Mouse (Mus musculus) CH12.LX (cell line): ENCODE data around the gene Phb2. TPM values are rescaled to one million over a fixed set of nuclear protein-coding genes. Genes with fewer than 3 reads are reported as not detected.

Experiments used
- DNase-seq: peaks from one replicate; pipeline ENCODE4 v3.0.0-alpha.2; 2013; ENCODE audit errors: extremely low read depth
- H3K27ac ChIP-seq: 2 replicates; pipeline ENCODE4 v1.5.1; 2012; ENCODE audit warnings: low read depth, mild to moderate bottlenecking, control low read depth, moderate library complexity; ENCODE audit not compliant: insufficient read depth
- H3K27me3 ChIP-seq: replicated peaks from 2 replicates; pipeline ENCODE3; 2012; ENCODE audit warnings: inconsistent platforms
- H3K36me3 ChIP-seq, 2 experiments: replicated peaks in 1 of 2; 2 replicates each; pipeline versions ENCODE3 to v1.6.1; 2012; ENCODE audit warnings: inconsistent platforms in 1 of 2, low read length in 1 of 2, mild to moderate bottlenecking in 1 of 2, mixed read lengths in 1 of 2, moderate library complexity in 1 of 2; ENCODE audit not compliant: control insufficient read depth in 1 of 2, insufficient read depth in 1 of 2
- H3K4me1 ChIP-seq, 2 experiments: 2 replicates each; pipeline ENCODE4 v1.6.1; 2012; ENCODE audit warnings: inconsistent platforms in 1 of 2, moderate library complexity in 1 of 2; ENCODE audit not compliant: insufficient read depth in 2 of 2, control insufficient read depth in 1 of 2
- H3K4me2 ChIP-seq: 2 replicates; pipeline ENCODE4 v1.6.1; 2012; ENCODE audit warnings: low read depth, mild to moderate bottlenecking, control low read depth; ENCODE audit not compliant: poor library complexity, insufficient read depth, severe bottlenecking
- H3K4me3 ChIP-seq, 3 experiments: fragments of 150-350 bp in 1 of 3; sonication (generic) in 1 of 3; replicated peaks in 1 of 3; 2 replicates each; pipeline versions ENCODE3 to v1.5.1; 2011 to 2012; ENCODE audit warnings: low read depth in 2 of 3, low read length in 2 of 3, mild to moderate bottlenecking in 2 of 3, moderate library complexity in 2 of 3, control low read depth in 1 of 3, improper control_type of control experiment in 1 of 3, inconsistent platforms in 1 of 3, mixed read lengths in 1 of 3; ENCODE audit not compliant: poor library complexity in 1 of 3
- H3K79me2 ChIP-seq: replicated peaks from 2 replicates; pipeline ENCODE4 v1.6.1; 2012; ENCODE audit warnings: mild to moderate bottlenecking, moderate library complexity; ENCODE audit not compliant: control insufficient read depth, poor library complexity, insufficient read depth, severe bottlenecking; ENCODE audit errors: extremely low read depth
- H3K9ac ChIP-seq: 2 replicates; pipeline ENCODE4 v1.6.1; 2012; ENCODE audit warnings: low read depth, mild to moderate bottlenecking, control low read depth, moderate library complexity; ENCODE audit not compliant: insufficient read depth
- H3K9me3 ChIP-seq: replicated peaks from 2 replicates; pipeline ENCODE3; 2012; ENCODE audit warnings: low read length, inconsistent platforms, mixed read lengths
- E2F4 ChIP-seq: IDR thresholded peaks from 2 replicates; pipeline ENCODE4 v1.6.1; 2011; ENCODE audit warnings: low read depth, low read length, improper control_type of control experiment; ENCODE audit not compliant: insufficient replicate concordance
- EP300 ChIP-seq: IDR thresholded peaks from 2 replicates; pipeline ENCODE4 v1.6.1; 2011; ENCODE audit warnings: low read length, improper control_type of control experiment
- IRF4 ChIP-seq: IDR thresholded peaks from 2 replicates; pipeline ENCODE4 v1.6.1; 2014; ENCODE audit warnings: low read depth, mild to moderate bottlenecking, inconsistent platforms, low read length, improper control_type of control experiment
- JUND ChIP-seq: conservative IDR thresholded peaks from 2 replicates; pipeline ENCODE4 v1.6.1; 2011; ENCODE audit warnings: low read depth, low read length, improper control_type of control experiment
- MAFK ChIP-seq: IDR thresholded peaks from 2 replicates; pipeline ENCODE4 v1.6.1; 2011; ENCODE audit warnings: low read length, improper control_type of control experiment; ENCODE audit not compliant: insufficient replicate concordance
- MAX ChIP-seq: IDR thresholded peaks from 2 replicates; pipeline ENCODE4 v1.6.1; 2011; ENCODE audit warnings: low read length, improper control_type of control experiment
- MAZ ChIP-seq: IDR thresholded peaks from 2 replicates; pipeline ENCODE4 v1.6.1; 2012; ENCODE audit warnings: low read depth, mild to moderate bottlenecking, inconsistent platforms, low read length, improper control_type of control experiment, moderate library complexity
- MYC ChIP-seq: IDR thresholded peaks from 2 replicates; pipeline ENCODE4 v1.6.1; 2011; ENCODE audit warnings: low read depth, mild to moderate bottlenecking, improper control_type of control experiment, low read length
- NELFE ChIP-seq: IDR thresholded peaks from 2 replicates; pipeline ENCODE4 v1.6.1; 2011; ENCODE audit warnings: low read depth, low read length, improper control_type of control experiment
- NRF1 ChIP-seq: IDR thresholded peaks from 2 replicates; pipeline ENCODE4 v1.6.1; 2014; ENCODE audit warnings: low read depth, mild to moderate bottlenecking, inconsistent platforms, low read length, improper control_type of control experiment, moderate library complexity
- PAX5 ChIP-seq: IDR thresholded peaks from 2 replicates; pipeline ENCODE4 v1.6.1; 2012; ENCODE audit warnings: low read length, inconsistent platforms, mixed read lengths
- POLR2A ChIP-seq: IDR thresholded peaks from 2 replicates; pipeline ENCODE4 v1.6.1; 2011; ENCODE audit warnings: low read depth, mild to moderate bottlenecking, improper control_type of control experiment, low read length
- POLR2AphosphoS2 ChIP-seq: IDR thresholded peaks from 2 replicates; pipeline ENCODE4 v1.6.1; 2011; ENCODE audit warnings: low read depth, low read length, improper control_type of control experiment
- RCOR1 ChIP-seq: conservative IDR thresholded peaks from 2 replicates; pipeline ENCODE4 v1.6.1; 2012; ENCODE audit warnings: low read depth, mild to moderate bottlenecking, inconsistent platforms, low read length, improper control_type of control experiment
- UBTF ChIP-seq: IDR thresholded peaks from 2 replicates; pipeline ENCODE4 v1.6.1; 2012; ENCODE audit warnings: low read depth, mild to moderate bottlenecking, inconsistent platforms, low read length, improper control_type of control experiment, moderate library complexity
- USF2 ChIP-seq: conservative IDR thresholded peaks from 2 replicates; pipeline ENCODE4 v1.6.1; 2011; ENCODE audit warnings: low read depth, low read length, improper control_type of control experiment
- ZKSCAN1 ChIP-seq: IDR thresholded peaks from 2 replicates; pipeline ENCODE4 v1.6.1; 2012; ENCODE audit warnings: low read depth, inconsistent platforms, low read length, improper control_type of control experiment, borderline replicate concordance
- ZNF384 ChIP-seq: IDR thresholded peaks from 2 replicates; pipeline ENCODE4 v1.6.1; 2012; ENCODE audit warnings: low read depth, low read length, improper control_type of control experiment, inconsistent platforms
- dilution Hi-C: fragments of 300-500 bp; cut with MboI; formaldehyde crosslinking; loops from 2 replicates; pipeline ENCODE4 v1.14.3; 2020; ENCODE audit warnings: low sequenced_read_pairs; ENCODE audit not compliant: extremely low pct_unique_long_range_greater_than_20kb, extremely low pct_ligation_motif_present
- in situ Hi-C: fragments of 300-500 bp; cut with MboI; formaldehyde crosslinking; loops from 3 replicates; pipeline ENCODE4 v1.14.3; 2019; ENCODE audit warnings: low sequenced_read_pairs, low pct_ligation_motif_present, low pct_unique_long_range_greater_than_20kb, mixed read lengths
- polyA plus RNA-seq: library from polyadenylated mRNA; unstranded; fragments of >175 nt; gene quantifications from 2 replicates; pipeline ENCODE4 v1.2.1, GENCODE M21; 2012; ENCODE audit warnings: low read depth; ENCODE audit not compliant: insufficient read length
- total RNA-seq, 2 experiments: library from RNA; depleted of rRNA; stranded (reverse); fragments of 300-350 nt in 1 of 2; fragments of >200 nt in 1 of 2; gene quantifications; 2 replicates each; pipeline ENCODE4 v1.2.3; 2012 to 2014

Phb2 gene
- total and polyA plus RNA-seq, 3 experiments: 380 to 694 (median 440) TPM

GRCm38 (mm10) chr6:124665011-124665410 lies 47.1 kb upstream of the Phb2 start:
- Histone ChIP-seq H3K4me1 (peaks cover 7 to 46% of the 10 kb centered on the region in 2 experiments), H3K27me3 (no peaks in the 10 kb centered on the region), H3K9ac (no peak overlapping the region), H3K9me3 (no peaks in the 10 kb centered on the region), H3K4me3 (no peak overlapping the region), H3K4me2 (no peak overlapping the region), H3K36me3 (peaks cover 9 to 44% of the 10 kb centered on the region in 2 experiments), H3K27ac (no peak overlapping the region), H3K79me2 (peaks cover 13% of the 10 kb centered on the region; the same call in 1 of the 2 replicates)
- in situ Hi-C loops: no loop called here
- TF ChIP-seq ZNF384: no peak
- no peak for TF ChIP-seq IRF4
- TF ChIP-seq USF2: no peak
- no peak for TF ChIP-seq MAX
- dilution Hi-C loops: no loop called here
- no peak for DNase-seq

GRCm38 (mm10) chr6:124669234-124669859 lies 42.8 kb upstream of the Phb2 start:
- Histone ChIP-seq H3K9ac (no peak overlapping the region), H3K36me3 (peaks cover 21 to 79% of the 10 kb centered on the region in 2 experiments), H3K27ac (no peak overlapping the region), H3K4me2 (no peak overlapping the region), H3K4me1 (peaks cover 6 to 23% of the 10 kb centered on the region in 2 experiments; a peak in 3 of 4 replicates), H3K27me3 (no peaks in the 10 kb centered on the region), H3K9me3 (no peaks in the 10 kb centered on the region), H3K4me3 (no peak overlapping the region), H3K79me2 (peaks cover 5% of the 10 kb centered on the region; the same call in 1 of the 2 replicates)
- in situ Hi-C loops (no loop called here), dilution Hi-C loops (no loop called here)
- DNase-seq: no peak
- TF ChIP-seq MAX: no peak
- no peak for TF ChIP-seq RCOR1
- no peak for TF ChIP-seq UBTF

GRCm38 (mm10) chr6:124670281-124670900 lies 41.7 kb upstream of the Phb2 start:
- Histone ChIP-seq H3K36me3 (peaks cover 24 to 81% of the 10 kb centered on the region in 2 experiments), H3K79me2 (peaks cover 8% of the 10 kb centered on the region; the same call in 1 of the 2 replicates), H3K27me3 (no peaks in the 10 kb centered on the region), H3K9me3 (no peaks in the 10 kb centered on the region), H3K4me2 (no peak overlapping the region), H3K4me3 (no peak overlapping the region), H3K9ac (no peak overlapping the region), H3K4me1 (peaks cover 2 to 16% of the 10 kb centered on the region in 2 experiments; a peak in 2 of 4 replicates), H3K27ac (no peak overlapping the region)
- in situ Hi-C loops (no loop called here), dilution Hi-C loops (no loop called here)
- no peak for DNase-seq
- TF ChIP-seq POLR2AphosphoS2: no peak
- TF ChIP-seq NRF1: no peak
- no peak for TF ChIP-seq JUND
- TF ChIP-seq ZKSCAN1: no peak
- TF ChIP-seq MYC: no peak
- no peak for TF ChIP-seq NELFE
- TF ChIP-seq EP300: no peak
- no peak for TF ChIP-seq PAX5
- TF ChIP-seq E2F4: no peak
- no peak for TF ChIP-seq MAFK
- TF ChIP-seq POLR2A: no peak
- no peak for TF ChIP-seq MAZ
- TF ChIP-seq ZNF384: no peak
